Mouse (Mus musculus) ES-Bruce4 (cell line): ENCODE results near the gene Nprl3.

Experiments used
- CTCF ChIP-seq: IDR thresholded peaks from one replicate; pipeline ENCODE4 v1.8.1; 2011; ENCODE audit warnings: low read depth, low read length
- EP300 ChIP-seq: IDR thresholded peaks from 2 replicates; pipeline ENCODE4 v1.6.1; 2011; ENCODE audit warnings: low read depth, low read length; ENCODE audit not compliant: insufficient read depth

DNA sequence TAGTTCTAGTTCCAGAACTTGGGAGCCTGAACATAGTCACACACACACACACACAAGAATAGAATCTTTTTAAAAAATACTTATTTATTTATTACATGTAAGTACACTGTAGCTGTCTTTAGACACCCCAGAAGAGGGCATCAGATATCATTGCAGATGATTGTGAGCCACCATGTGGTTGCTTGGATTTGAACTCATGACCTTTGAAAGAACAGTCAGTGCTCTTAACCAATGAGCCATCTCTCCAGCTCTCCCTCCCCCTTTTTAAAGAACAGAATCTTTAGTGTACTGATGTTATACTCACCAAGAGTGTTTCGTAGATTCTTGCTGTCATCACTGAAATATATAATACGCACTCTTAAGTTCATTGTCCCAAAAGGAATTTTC is 31.0 kb upstream of the Nprl3 start:
- TF ChIP-seq CTCF (no peak), EP300 (no peak)
